Mouse (Mus musculus): ENCODE results near the gene Olfr1336.

DNA sequence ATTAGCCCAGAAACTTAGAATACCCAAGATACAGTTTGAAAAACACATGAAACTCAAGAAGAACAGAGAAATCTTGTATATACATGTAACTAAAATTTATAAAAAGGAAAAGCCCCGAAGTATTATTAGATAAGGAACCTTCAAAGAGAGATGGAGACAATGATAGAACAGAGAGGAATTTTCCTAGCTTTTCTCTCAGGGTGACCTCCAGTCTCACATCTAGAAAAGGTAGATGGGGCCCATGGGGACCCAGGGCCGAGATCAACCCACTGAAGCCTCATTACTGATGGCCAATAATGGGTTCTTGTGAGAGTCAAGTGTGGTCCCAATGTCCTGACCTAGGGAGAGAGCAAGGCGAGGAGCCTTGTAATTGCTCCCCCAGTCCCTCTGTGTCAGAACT lies 17.6 kb upstream of the Olfr1336 start, which contains the start of gene Olfr1344:
- no peak for TF ChIP-seq CTCF (IDR thresholded peaks at IDR 0.05; ENCODE audit: control insufficient read depth, insufficient read depth, insufficient replicate concordance, low read depth, low read length)
- no peak for TF ChIP-seq POLR2A (IDR thresholded peaks at IDR 0.05; ENCODE audit: control insufficient read depth, low read depth, low read length)

Measured in testis, adult 2 months (tissue).